Mouse (Mus musculus) brain, adult 2 months (tissue): ENCODE data around the gene Olfr1143.

Experiments used
- DNase-seq: peaks from one replicate; pipeline ENCODE4 v3.0.0; 2011; ENCODE audit warnings: low read depth, low spot score

Gene Olfr1143

DNA sequence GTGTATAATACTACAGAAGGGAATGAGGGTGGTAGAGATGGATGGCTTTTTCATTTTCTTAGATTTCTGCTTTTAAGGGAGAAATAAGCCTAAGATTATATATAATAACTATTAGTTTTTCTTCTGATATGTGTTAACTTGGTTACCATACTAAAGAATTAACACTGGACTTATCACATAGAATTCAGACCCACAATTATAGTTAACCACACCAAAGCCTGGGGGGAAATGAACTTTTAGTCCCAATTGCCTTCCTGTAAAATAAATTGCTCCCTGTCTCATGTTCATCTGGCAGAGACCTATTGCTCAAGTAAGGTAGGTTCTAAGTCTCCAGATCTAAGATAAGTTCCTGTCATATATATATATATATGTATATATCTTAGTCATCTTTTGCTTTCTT lies at the start of gene Olfr1143:
Olfr1143 (plus strand) TSS at position 301 of the 400 bp plus-strand sequence.
- DNase-seq = no peak

DNA sequence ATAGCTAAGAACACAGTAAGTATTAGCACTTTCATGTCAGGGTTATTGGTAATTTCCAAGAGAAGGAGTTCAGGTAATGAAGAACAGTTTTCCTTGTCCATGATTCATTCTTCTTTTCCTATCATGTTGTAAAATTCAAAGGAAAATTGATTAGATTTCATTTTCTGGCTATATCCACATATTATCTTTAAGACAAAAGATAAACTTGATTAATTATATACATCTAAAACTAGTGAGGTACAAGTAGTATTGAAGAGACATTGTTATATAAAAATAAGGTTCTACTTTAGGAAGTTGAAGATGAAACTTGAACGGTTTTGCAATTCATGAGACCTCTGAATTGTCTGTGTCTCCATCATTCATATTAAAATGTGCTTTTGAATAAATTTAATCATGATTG lies 46.5 kb upstream of the Olfr1143 start, which contains the start of gene Olfr1141:
Olfr1141 (minus strand) TSS at position 101 of the 400 bp plus-strand sequence.
- no peak for DNase-seq

DNA sequence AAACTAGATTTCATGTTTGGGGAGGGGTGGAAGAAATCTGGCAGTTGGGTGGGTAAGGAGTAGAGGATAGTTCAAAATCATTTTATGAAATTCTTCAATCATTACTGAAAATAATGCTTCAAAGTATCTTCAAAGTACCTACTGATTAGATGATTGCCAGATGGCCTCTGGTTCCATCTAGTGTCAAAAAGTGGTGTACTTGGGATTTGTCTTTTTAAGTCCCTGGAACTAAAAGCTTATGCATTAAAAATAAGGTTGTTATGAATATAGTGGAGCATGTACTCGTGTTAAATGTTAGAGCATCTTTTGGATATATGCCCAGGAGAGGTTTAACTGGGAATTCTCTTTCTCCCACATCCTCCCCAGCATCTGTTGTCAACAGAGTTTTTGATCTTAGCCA lies 24.2 kb upstream of the Olfr1143 start:
- peak; percentile 43 for DNase-seq

DNA sequence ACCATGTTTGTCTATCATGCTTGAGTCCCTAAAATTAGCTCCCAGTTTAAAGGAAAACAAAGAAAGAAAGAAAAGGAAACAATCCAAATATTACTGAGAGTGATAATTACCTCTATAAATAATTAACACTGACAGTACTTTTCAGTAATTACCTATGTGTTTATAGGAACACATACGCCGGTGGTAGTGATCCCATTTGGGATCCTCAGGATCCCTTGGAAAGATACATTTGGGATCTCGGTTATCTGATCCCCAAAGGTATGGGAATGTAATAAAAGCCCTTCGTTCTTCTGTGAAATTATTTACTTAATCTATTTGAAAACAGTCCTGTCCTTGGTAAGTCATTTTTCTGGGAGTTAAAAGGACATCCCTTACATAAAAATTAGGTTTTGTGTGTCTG lies 21.2 kb upstream of the Olfr1143 start, which contains the start of gene Olfr152:
Olfr152 (plus strand) TSS at position 301 of the 400 bp plus-strand sequence.
- no peak for DNase-seq

DNA sequence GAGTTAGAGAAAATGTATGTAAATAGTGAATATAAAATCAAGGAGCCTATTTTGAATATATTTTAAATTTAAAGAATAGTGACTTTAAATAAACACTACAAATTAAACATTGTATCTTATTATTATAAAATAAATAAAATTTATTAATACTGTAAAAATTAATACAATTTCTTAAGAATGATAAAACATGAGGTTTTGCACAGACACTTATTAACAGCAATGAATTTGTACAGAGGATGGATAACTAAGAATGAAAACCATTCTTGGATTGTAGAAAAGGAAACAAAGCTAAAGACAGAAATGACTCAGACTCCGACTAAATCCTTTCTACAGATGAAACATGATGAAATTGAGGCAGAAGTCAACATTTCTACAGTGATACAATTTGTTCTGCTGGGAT lies 9.1 kb downstream of the Olfr1143 start, which contains the start of gene Olfr1145:
Olfr1145 (plus strand) TSS at position 301 of the 400 bp plus-strand sequence.
- DNase-seq = no peak

DNA sequence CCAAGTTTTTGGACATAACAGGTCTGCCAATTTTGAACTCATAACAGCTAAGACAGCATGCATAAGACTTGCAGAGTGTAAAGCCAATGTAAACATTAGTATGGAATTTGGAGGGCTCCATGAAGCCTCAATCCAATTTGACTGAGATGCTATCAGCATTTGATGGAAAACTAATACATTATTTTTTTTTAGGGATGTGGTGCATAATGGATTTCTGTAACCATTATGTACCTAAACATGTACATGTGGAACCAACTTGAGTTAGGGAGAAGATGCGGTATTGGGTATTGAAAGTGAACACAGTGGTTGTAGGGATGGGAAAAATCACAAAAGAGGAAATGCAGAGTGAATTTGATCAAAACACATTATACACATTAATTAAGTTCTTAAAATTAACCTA lies 29.8 kb downstream of the Olfr1143 start, which contains the start of gene Olfr1148:
Olfr1148 (plus strand) TSS at position 301 of the 400 bp plus-strand sequence.
- no peak for DNase-seq

DNA sequence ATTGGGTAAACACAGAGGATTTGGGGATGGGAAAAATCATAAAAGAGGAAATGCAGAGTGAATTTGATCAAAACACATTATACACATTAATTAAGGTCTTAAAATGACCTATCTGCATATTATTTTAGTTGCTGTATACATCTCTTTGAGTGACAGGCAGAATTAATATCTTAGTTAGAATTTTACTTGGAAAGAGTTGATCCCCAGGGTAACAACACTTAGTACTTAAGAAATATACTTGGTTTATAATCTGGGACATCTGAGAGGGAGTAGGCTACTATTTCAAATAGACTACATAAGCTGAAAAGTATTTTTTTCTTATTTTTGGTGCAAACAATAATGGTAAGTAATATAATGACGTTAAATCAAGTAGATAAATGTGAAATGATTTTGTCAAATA lies 43.3 kb downstream of the Olfr1143 start, which contains the start of gene Olfr1150-ps1:
Olfr1150-ps1 (plus strand) TSS at position 301 of the 400 bp plus-strand sequence.
- DNase-seq = no peak
